Mouse (Mus musculus) bone marrow macrophage, adult 2 months (primary cell): ENCODE data around the gene Gpr107.

ENCODE experiments used
- CTCF ChIP-seq: IDR thresholded peaks from 2 replicates; pipeline ENCODE4 v1.5.1; 2012; ENCODE audit warnings: low read depth, mild to moderate bottlenecking, low read length, moderate library complexity
- POLR2A ChIP-seq: IDR thresholded peaks from 2 replicates; pipeline ENCODE4 v1.6.1; 2012; ENCODE audit warnings: mild to moderate bottlenecking, low read depth, low read length, borderline replicate concordance

- TF ChIP-seq CTCF: no peak
- TF ChIP-seq POLR2A: no peak
These were observed 36.0 kb upstream of the Gpr107 start for GRCm38 (mm10) chr2:31115943-31116731.
